Mouse (Mus musculus) CH12.LX (cell line): ENCODE measurements around the gene Nod1.

ENCODE experiments used
- CTCF ChIP-seq, 2 experiments: IDR thresholded peaks in 1 of 2; conservative IDR thresholded peaks in 1 of 2; 2 replicates each; pipeline ENCODE4 v1.5.1; 2011 to 2012; ENCODE audit warnings: low read depth in 2 of 2, low read length in 2 of 2, improper control_type of control experiment in 1 of 2, inconsistent platforms in 1 of 2, mild to moderate bottlenecking in 1 of 2, moderate library complexity in 1 of 2
- EP300 ChIP-seq: IDR thresholded peaks from 2 replicates; pipeline ENCODE4 v1.6.1; 2011; ENCODE audit warnings: low read length, improper control_type of control experiment
- MAZ ChIP-seq: IDR thresholded peaks from 2 replicates; pipeline ENCODE4 v1.6.1; 2012; ENCODE audit warnings: low read depth, mild to moderate bottlenecking, inconsistent platforms, low read length, improper control_type of control experiment, moderate library complexity
- MEF2A ChIP-seq: IDR thresholded peaks from 2 replicates; pipeline ENCODE4 v1.6.1; 2014; ENCODE audit warnings: low read depth, mild to moderate bottlenecking, inconsistent platforms, low read length, improper control_type of control experiment, borderline replicate concordance
- NELFE ChIP-seq: IDR thresholded peaks from 2 replicates; pipeline ENCODE4 v1.6.1; 2011; ENCODE audit warnings: low read depth, low read length, improper control_type of control experiment
- POLR2A ChIP-seq: IDR thresholded peaks from 2 replicates; pipeline ENCODE4 v1.6.1; 2011; ENCODE audit warnings: low read depth, mild to moderate bottlenecking, improper control_type of control experiment, low read length
- RCOR1 ChIP-seq: conservative IDR thresholded peaks from 2 replicates; pipeline ENCODE4 v1.6.1; 2012; ENCODE audit warnings: low read depth, mild to moderate bottlenecking, inconsistent platforms, low read length, improper control_type of control experiment
- SIN3A ChIP-seq: IDR thresholded peaks from 2 replicates; pipeline ENCODE4 v1.6.1; 2012; ENCODE audit warnings: low read length, improper control_type of control experiment, inconsistent platforms
- TCF12 ChIP-seq: IDR thresholded peaks from 2 replicates; pipeline ENCODE4 v1.6.1; 2014; ENCODE audit warnings: low read depth, mild to moderate bottlenecking, inconsistent platforms, low read length, improper control_type of control experiment
- USF1 ChIP-seq: IDR thresholded peaks from 2 replicates; pipeline ENCODE4 v1.6.1; 2014; ENCODE audit warnings: low read depth, mild to moderate bottlenecking, inconsistent platforms, low read length, improper control_type of control experiment
- USF2 ChIP-seq: conservative IDR thresholded peaks from 2 replicates; pipeline ENCODE4 v1.6.1; 2011; ENCODE audit warnings: low read depth, low read length, improper control_type of control experiment
- ZNF384 ChIP-seq: IDR thresholded peaks from 2 replicates; pipeline ENCODE4 v1.6.1; 2012; ENCODE audit warnings: low read depth, low read length, improper control_type of control experiment, inconsistent platforms

- TF ChIP-seq EP300: no peak
- no peak for TF ChIP-seq POLR2A
- no peak for TF ChIP-seq CTCF (conservative IDR thresholded peaks at IDR 0.05 in 1 of 2, IDR thresholded peaks at IDR 0.05 in 1 of 2; ENCODE audit: low read depth in 2 of 2, low read length in 2 of 2)
- no peak for TF ChIP-seq MEF2A
- no peak for TF ChIP-seq TCF12
- no peak for TF ChIP-seq MAZ
- no peak for TF ChIP-seq USF1
- no peak for TF ChIP-seq ZNF384
- no peak for TF ChIP-seq NELFE
- no peak for TF ChIP-seq SIN3A
- no peak for TF ChIP-seq RCOR1
- TF ChIP-seq USF2: no peak
Measured at GRCm38 (mm10) chr6:54970506-54970905, 1.9 kb downstream of the Nod1 start.
